Mouse (Mus musculus): ENCODE data around the gene Grm1. TPM values are rescaled to one million over a fixed set of nuclear protein-coding genes. Genes with fewer than 3 reads are reported as not detected.

Gene Grm1
- polyA plus RNA-seq, 1 experiment from 2014 or later = 0.06 TPM

GRCm38 (mm10) chr10:10741314-10741713 lies 340.8 kb downstream of the Grm1 start:
- ATAC-seq (replicated peaks; ENCODE audit: low FRiP score) = no peak

GRCm38 (mm10) chr10:10740729-10741128 lies 341.4 kb downstream of the Grm1 start:
- ATAC-seq (replicated peaks; ENCODE audit: low FRiP score) = no peak
- H3K4me2 ChIP-seq = no peak overlapping the region
- H3K36me3 ChIP-seq = no peaks in the 10 kb centered on the region
- no peak overlapping the region for H3K4me3 ChIP-seq (replicated peaks)
- no peaks in the 10 kb centered on the region for H3K9me3 ChIP-seq (replicated peaks)
- H3K27me3 ChIP-seq = no peaks in the 10 kb centered on the region
- H3K9ac ChIP-seq = no peak overlapping the region
- H3K27ac ChIP-seq = no peak overlapping the region
- no peaks in the 10 kb centered on the region for H3K4me1 ChIP-seq
- 78% methylated on average over 3 of the region's 3 CpGs for WGBS

More at GRCm38 (mm10) chr10:10741314-10741713, 340.8 kb downstream of the Grm1 start:
- no peak overlapping the region for H3K27ac ChIP-seq
- no peak overlapping the region for H3K4me3 ChIP-seq (replicated peaks)
- no peak overlapping the region for H3K4me2 ChIP-seq
- H3K9ac ChIP-seq = no peak overlapping the region
- 93% methylated on average over 5 of the region's 5 CpGs for WGBS
- no peaks in the 10 kb centered on the region for H3K36me3 ChIP-seq
- no peaks in the 10 kb centered on the region for H3K4me1 ChIP-seq
- no peaks in the 10 kb centered on the region for H3K9me3 ChIP-seq (replicated peaks)
- no peaks in the 10 kb centered on the region for H3K27me3 ChIP-seq

GRCm38 (mm10) chr10:10737041-10737681 lies 345.0 kb downstream of the Grm1 start:
- 0 out of 2 replicates have a peak, but pooled peaks have one; percentile 43 for ATAC-seq (replicated peaks; ENCODE audit: low FRiP score)
- Histone ChIP-seq H3K27me3 (no peaks in the 10 kb centered on the region), H3K9ac (no peak overlapping the region), H3K36me3 (no peaks in the 10 kb centered on the region), H3K9me3 (replicated peaks) (no peaks in the 10 kb centered on the region), H3K4me2 (no peak overlapping the region), H3K4me1 (no peaks in the 10 kb centered on the region), H3K4me3 (replicated peaks) (no peak overlapping the region), H3K27ac (no peak overlapping the region)
- 55% methylated on average over 1 of the region's 1 CpGs for WGBS

- WGBS = 59% methylated on average over 5 of the region's 5 CpGs
Measured at GRCm38 (mm10) chr10:10734561-10734960, 347.6 kb downstream of the Grm1 start.

DNA sequence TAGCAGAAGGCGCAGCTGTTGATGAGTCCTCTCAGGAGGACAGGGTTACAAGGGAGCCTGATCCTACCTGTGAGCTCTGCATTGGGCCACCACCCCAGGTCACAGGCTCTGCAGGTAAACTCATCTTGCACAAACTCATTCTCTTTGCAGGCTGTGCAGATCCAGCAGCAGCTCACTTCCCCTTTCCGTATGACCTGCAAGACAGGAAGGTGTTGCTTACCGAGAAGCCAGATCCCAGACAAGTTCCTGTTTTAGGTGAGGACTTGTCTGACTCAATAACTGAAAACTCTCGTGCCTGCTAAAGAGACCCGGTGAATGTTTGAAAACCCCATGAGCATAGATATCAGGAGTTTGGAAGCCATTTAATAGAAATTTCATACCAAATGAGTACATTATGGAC lies 349.1 kb downstream of the Grm1 start:
- no peaks in the 10 kb centered on the region for H3K9me3 ChIP-seq (replicated peaks)
- H3K27me3 ChIP-seq = no peaks in the 10 kb centered on the region
- no peak for ATAC-seq (replicated peaks; ENCODE audit: low FRiP score)
- no peak overlapping the region for H3K4me2 ChIP-seq
- WGBS = 84% methylated on average over 5 of the region's 5 CpGs
- no peak overlapping the region for H3K4me3 ChIP-seq (replicated peaks)
- no peaks in the 10 kb centered on the region for H3K36me3 ChIP-seq
- no peak overlapping the region for H3K27ac ChIP-seq
- H3K4me1 ChIP-seq = no peaks in the 10 kb centered on the region
- no peak overlapping the region for H3K9ac ChIP-seq

More at GRCm38 (mm10) chr10:10734561-10734960, 347.6 kb downstream of the Grm1 start:
- Histone ChIP-seq H3K36me3 (no peaks in the 10 kb centered on the region), H3K4me1 (no peaks in the 10 kb centered on the region), H3K27ac (no peak overlapping the region), H3K4me3 (replicated peaks) (no peak overlapping the region), H3K9me3 (replicated peaks) (no peaks in the 10 kb centered on the region), H3K9ac (no peak overlapping the region), H3K4me2 (no peak overlapping the region), H3K27me3 (no peaks in the 10 kb centered on the region)
- ATAC-seq (replicated peaks; ENCODE audit: low FRiP score) = no peak

DNA sequence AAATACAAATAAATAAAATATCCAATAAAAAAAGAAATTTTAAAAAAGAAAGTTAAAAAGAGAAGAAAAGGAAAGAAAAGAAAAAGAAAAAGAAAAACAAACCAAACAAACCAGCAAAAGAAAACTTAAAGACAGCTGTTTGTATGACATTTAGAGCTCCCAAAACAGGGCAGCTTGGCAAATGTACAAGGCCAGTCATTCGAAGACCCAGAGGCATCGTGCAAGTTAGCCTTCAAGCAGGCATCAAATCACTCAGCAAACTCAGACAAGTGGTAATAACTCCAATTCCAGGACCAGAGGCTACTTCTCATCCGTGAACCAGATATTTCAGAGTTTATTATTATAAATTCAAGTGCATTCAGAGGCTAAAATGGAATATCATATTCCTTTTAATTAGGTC lies 355.7 kb downstream of the Grm1 start:
- 80% methylated on average over 3 of the region's 3 CpGs for whole genome bisulfite sequencing

GRCm38 (mm10) chr10:10710837-10711236 lies 371.3 kb downstream of the Grm1 start:
- 76% methylated on average over 2 of the region's 2 CpGs for WGBS
- no peaks in the 10 kb centered on the region for H3K27me3 ChIP-seq
- H3K4me1 ChIP-seq = no peaks in the 10 kb centered on the region
- H3K36me3 ChIP-seq = no peaks in the 10 kb centered on the region
- no peaks in the 10 kb centered on the region for H3K9me3 ChIP-seq (replicated peaks)
- no peak overlapping the region for H3K27ac ChIP-seq
- no peak overlapping the region for H3K9ac ChIP-seq
- H3K4me2 ChIP-seq = no peak overlapping the region
- no peak overlapping the region for H3K4me3 ChIP-seq (replicated peaks)
- no peak for ATAC-seq (replicated peaks; ENCODE audit: low FRiP score)

More for the DNA sequence above, 355.7 kb downstream of the Grm1 start:
- H3K36me3 ChIP-seq = no peaks in the 10 kb centered on the region
- no peaks in the 10 kb centered on the region for H3K27me3 ChIP-seq
- H3K9ac ChIP-seq = no peak overlapping the region
- H3K27ac ChIP-seq = no peak overlapping the region
- no peak overlapping the region for H3K4me2 ChIP-seq
- H3K4me3 ChIP-seq (replicated peaks) = no peak overlapping the region
- no peaks in the 10 kb centered on the region for H3K4me1 ChIP-seq
- no peak for ATAC-seq (replicated peaks; ENCODE audit: low FRiP score)
- H3K9me3 ChIP-seq (replicated peaks) = no peaks in the 10 kb centered on the region

GRCm38 (mm10) chr10:10710359-10710758 lies 371.8 kb downstream of the Grm1 start:
- Histone ChIP-seq H3K9me3 (replicated peaks) (no peaks in the 10 kb centered on the region), H3K4me1 (no peaks in the 10 kb centered on the region), H3K9ac (no peak overlapping the region), H3K27ac (no peak overlapping the region), H3K4me3 (replicated peaks) (no peak overlapping the region), H3K27me3 (no peaks in the 10 kb centered on the region), H3K4me2 (no peak overlapping the region), H3K36me3 (no peaks in the 10 kb centered on the region)
- 92% methylated on average over 2 of the region's 2 CpGs for WGBS
- ATAC-seq (replicated peaks; ENCODE audit: low FRiP score) = no peak

DNA sequence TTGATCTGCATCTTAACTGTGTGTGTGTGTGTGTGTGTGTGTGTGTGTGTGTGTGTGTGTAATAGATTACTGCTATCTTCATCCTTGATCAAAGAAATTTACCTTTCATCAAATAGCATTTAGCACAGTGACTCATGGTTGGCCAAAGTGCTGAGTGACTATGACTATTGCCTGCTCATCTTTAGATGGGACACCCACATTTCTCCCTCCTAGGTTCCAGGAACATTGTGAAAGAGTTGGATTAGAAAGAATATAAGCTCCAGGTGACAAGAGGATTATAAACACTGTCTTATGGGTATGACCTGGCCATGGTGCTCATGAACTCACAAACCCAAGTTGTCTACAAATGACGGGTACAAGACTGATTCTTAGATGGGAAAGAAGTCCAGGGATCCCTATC lies 374.1 kb downstream of the Grm1 start:
- 88% methylated on average over 1 of the region's 1 CpGs for WGBS

DNA sequence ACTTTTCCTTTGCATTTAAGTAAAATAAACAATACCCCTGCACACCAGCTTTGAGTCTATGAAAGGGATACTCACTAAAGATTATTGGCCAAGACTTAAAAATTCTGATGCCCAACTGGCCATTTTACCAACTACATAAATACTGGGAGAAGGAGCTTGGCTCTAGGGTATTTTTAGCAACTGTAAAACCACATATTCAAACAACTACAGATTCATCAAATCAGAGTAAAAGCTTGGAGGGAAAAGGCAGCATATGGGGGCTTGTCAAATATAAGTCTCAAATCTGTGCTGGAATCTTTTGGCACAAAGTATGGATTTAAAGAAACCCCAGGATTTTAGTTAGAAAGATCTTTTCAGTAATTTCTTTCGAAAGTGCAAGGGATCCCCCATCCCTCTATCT lies 380.8 kb downstream of the Grm1 start:
- Histone ChIP-seq H3K4me3 (replicated peaks) (no peak overlapping the region), H3K36me3 (no peaks in the 10 kb centered on the region), H3K4me2 (no peak overlapping the region), H3K9me3 (replicated peaks) (no peaks in the 10 kb centered on the region), H3K9ac (no peak overlapping the region), H3K27ac (no peak overlapping the region), H3K4me1 (no peaks in the 10 kb centered on the region), H3K27me3 (no peaks in the 10 kb centered on the region)
- no peak for ATAC-seq (replicated peaks; ENCODE audit: low FRiP score)
- WGBS = 89% methylated on average over 1 of the region's 1 CpGs

More for the DNA sequence above, 374.1 kb downstream of the Grm1 start:
- H3K9ac ChIP-seq = no peak overlapping the region
- no peak overlapping the region for H3K27ac ChIP-seq
- no peaks in the 10 kb centered on the region for H3K27me3 ChIP-seq
- no peaks in the 10 kb centered on the region for H3K9me3 ChIP-seq (replicated peaks)
- no peak for ATAC-seq (replicated peaks; ENCODE audit: low FRiP score)
- no peaks in the 10 kb centered on the region for H3K36me3 ChIP-seq
- no peak overlapping the region for H3K4me2 ChIP-seq
- H3K4me3 ChIP-seq (replicated peaks) = no peak overlapping the region
- H3K4me1 ChIP-seq = no peaks in the 10 kb centered on the region

DNA sequence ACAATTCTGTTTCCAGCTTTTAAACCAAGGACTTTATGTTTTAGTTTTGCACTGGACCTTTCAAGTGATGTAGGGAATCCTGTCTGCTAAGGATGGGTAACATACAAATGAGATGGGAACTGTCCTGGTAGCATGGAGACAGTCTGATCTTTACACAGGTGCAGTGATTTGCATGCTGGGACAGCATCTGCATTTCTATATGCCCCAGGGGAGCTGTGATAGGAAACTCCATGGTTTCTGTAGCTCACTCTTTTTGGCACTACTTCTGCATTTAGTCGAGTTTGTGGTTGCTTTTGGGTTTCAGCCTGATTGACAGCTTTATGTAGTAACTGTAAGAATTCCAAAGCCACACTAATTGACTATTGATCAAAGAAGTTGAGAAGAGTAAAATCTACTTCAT lies 381.3 kb downstream of the Grm1 start:
- Histone ChIP-seq H3K27ac (no peak overlapping the region), H3K9ac (no peak overlapping the region), H3K27me3 (no peaks in the 10 kb centered on the region), H3K4me3 (replicated peaks) (no peak overlapping the region), H3K9me3 (replicated peaks) (no peaks in the 10 kb centered on the region), H3K4me1 (no peaks in the 10 kb centered on the region), H3K36me3 (no peaks in the 10 kb centered on the region), H3K4me2 (no peak overlapping the region)
- no peak for ATAC-seq (replicated peaks; ENCODE audit: low FRiP score)
- 43% methylated on average over 1 of the region's 1 CpGs for WGBS

- Histone ChIP-seq H3K9me3 (replicated peaks) (no peaks in the 10 kb centered on the region), H3K4me3 (replicated peaks) (no peak overlapping the region), H3K36me3 (no peaks in the 10 kb centered on the region), H3K27me3 (no peaks in the 10 kb centered on the region), H3K4me2 (no peak overlapping the region), H3K27ac (no peak overlapping the region), H3K9ac (no peak overlapping the region), H3K4me1 (no peaks in the 10 kb centered on the region)
- 68% methylated on average over 6 of the region's 6 CpGs for WGBS
- ATAC-seq (replicated peaks; ENCODE audit: low FRiP score) = no peak
Measured at GRCm38 (mm10) chr10:10697497-10697896, 384.7 kb downstream of the Grm1 start.
